ENCODE assay signal across 9 mouse cellular contexts in the genomic region with DNA sequence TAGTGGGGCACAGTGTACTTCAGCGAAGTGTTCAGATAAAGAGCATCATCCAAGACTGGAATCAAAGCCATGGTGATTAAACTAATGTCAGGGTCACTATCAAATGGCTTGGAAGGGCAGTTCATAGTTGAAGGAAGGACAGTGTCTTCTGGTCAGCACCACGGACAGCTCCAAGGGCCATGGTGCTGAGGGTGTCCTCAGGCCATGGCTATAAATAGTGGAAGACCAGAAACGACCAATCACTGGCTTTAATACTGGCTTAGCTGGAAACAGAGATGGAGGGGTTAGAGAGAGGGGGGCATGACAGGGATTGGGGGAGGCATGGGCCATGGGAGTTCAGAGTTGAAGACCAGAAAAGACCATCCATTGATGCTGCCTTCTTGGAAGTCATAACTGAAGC.
DNase-seq lines count a peak whose midpoint lies in the region; ATAC-seq and TF ChIP-seq lines count a peak whose summit lies in the region.
"Had no signal": no experiment of that assay in that cellular context is flagged by ENCODE, and none has a peak within 500 bp of the region (broad histone marks: within the 10 kb centered on the region; RNA-seq: fewer than 3 reads in every experiment).

No protein-coding gene starts in this region.

- 14% methylated on average over 3 of the region's 3 CpGs for WGBS in embryonic facial prominence, embryonic 11.5 days
- 13% methylated on average over 3 of the region's 3 CpGs for WGBS in kidney, postnatal 0 days

- no peak for ATAC-seq in embryonic facial prominence, embryonic 11.5 days (replicated peaks; ENCODE audit: insufficient number of reproducible peaks, low FRiP score, low TSS enrichment, low read depth)
- ATAC-seq in kidney, postnatal 0 days (replicated peaks; ENCODE audit: low FRiP score, low read depth): no peak

- no peaks in the 10 kb centered on the region for H3K4me1 ChIP-seq in embryonic facial prominence, embryonic 11.5 days (ENCODE audit: control insufficient read depth, insufficient read depth, low read length)
- H3K4me1 ChIP-seq in kidney, postnatal 0 days (replicated peaks; ENCODE audit: insufficient read depth, low read length): no peaks in the 10 kb centered on the region
- H3K4me1 ChIP-seq: embryonic facial prominence, embryonic 13.5 days had no signal

- no peak overlapping the region for H3K9ac ChIP-seq in embryonic facial prominence, embryonic 11.5 days (replicated peaks; ENCODE audit: low read length)
- H3K9ac ChIP-seq in kidney, postnatal 0 days (ENCODE audit: low read depth, low read length): no peak overlapping the region
- H3K9ac ChIP-seq: embryonic facial prominence, embryonic 13.5 days; neural tube, embryonic 12.5 days had no signal

- no peaks in the 10 kb centered on the region for H3K36me3 ChIP-seq in embryonic facial prominence, embryonic 11.5 days (replicated peaks; ENCODE audit: control insufficient read depth, insufficient read depth, low read depth, low read length)
- no peaks in the 10 kb centered on the region for H3K36me3 ChIP-seq in kidney, postnatal 0 days (ENCODE audit: insufficient read depth, low read length)
- H3K36me3 ChIP-seq: embryonic facial prominence, embryonic 13.5 days; neural tube, embryonic 12.5 days had no signal

- H3K9me3 ChIP-seq in embryonic facial prominence, embryonic 11.5 days (replicated peaks; ENCODE audit: control insufficient read depth, low read length): no peaks in the 10 kb centered on the region
- H3K9me3 ChIP-seq in kidney, postnatal 0 days (replicated peaks; ENCODE audit: low read length): no peaks in the 10 kb centered on the region
- H3K9me3 ChIP-seq: neural tube, embryonic 12.5 days had no signal

- H3K27ac ChIP-seq in embryonic facial prominence, embryonic 11.5 days (replicated peaks; ENCODE audit: low read depth, low read length): no peak overlapping the region
- no peak overlapping the region for H3K27ac ChIP-seq in kidney, postnatal 0 days
- H3K27ac ChIP-seq: embryonic facial prominence, embryonic 13.5 days; neural tube, embryonic 12.5 days had no signal

- TF ChIP-seq CTCF in kidney, postnatal 0 days (IDR thresholded peaks at IDR 0.05; ENCODE audit: low read depth): no peak

- no peak overlapping the region for H3K4me3 ChIP-seq in embryonic facial prominence, embryonic 11.5 days (ENCODE audit: low read depth, low read length)
- no peak overlapping the region for H3K4me3 ChIP-seq in kidney, postnatal 0 days (replicated peaks; ENCODE audit: low read depth, low read length)
- H3K4me3 ChIP-seq: embryonic facial prominence, embryonic 13.5 days; neural tube, embryonic 12.5 days had no signal

- DNase-seq in 3T3-L1 (ENCODE audit: low read depth, low spot score): peak; percentile 85
- DNase-seq in ES-CJ7 (ENCODE audit: low read depth, low spot score): peak; percentile 38
- peak; percentile 81 for DNase-seq in embryonic facial prominence, embryonic 11.5 days (ENCODE audit: low spot score)
- peak; percentile 85 for DNase-seq in kidney, postnatal 0 days (ENCODE audit: low spot score)
- peak; percentile 84 for DNase-seq in mesoderm, embryonic 11.5 days (ENCODE audit: low read depth, low spot score)
- no peak for DNase-seq in layer of hippocampus, postnatal 36 days
- no peak for DNase-seq in frontal cortex, adult 2 months (ENCODE audit: extremely low spot score in 1 of 2, low spot score in 1 of 2)

- H3K4me2 ChIP-seq in embryonic facial prominence, embryonic 11.5 days (ENCODE audit: low read depth, low read length): no peak overlapping the region
- no peak overlapping the region for H3K4me2 ChIP-seq in kidney, postnatal 0 days (ENCODE audit: low read length)
- H3K4me2 ChIP-seq: embryonic facial prominence, embryonic 13.5 days; neural tube, embryonic 12.5 days had no signal

- no peaks in the 10 kb centered on the region for H3K27me3 ChIP-seq in embryonic facial prominence, embryonic 11.5 days (ENCODE audit: control insufficient read depth, insufficient read depth, low read length)
- H3K27me3 ChIP-seq in kidney, postnatal 0 days (ENCODE audit: insufficient read depth, low read length): no peaks in the 10 kb centered on the region
- H3K27me3 ChIP-seq: embryonic facial prominence, embryonic 13.5 days; neural tube, embryonic 12.5 days had no signal

Comparison
In these comparisons a context has a peak if more than half of its experiments do, and no peak if none do; other contexts are left out.
1. DNase-seq: peak in 3T3-L1 (single experiment), ES-CJ7 (single experiment), embryonic facial prominence, embryonic 11.5 days (single experiment), kidney, postnatal 0 days (single experiment) and mesoderm, embryonic 11.5 days (single experiment); none in layer of hippocampus, postnatal 36 days (0 of 2) and frontal cortex, adult 2 months (0 of 2).